Mouse (Mus musculus): ENCODE results near the gene Slc39a1.

The Slc39a1 gene

GRCm38 (mm10) chr3:90247960-90248745, at the start of gene Slc39a1:
Gene Slc39a1 (plus strand): TSS chr3:90248172.
- ChIA-PET CTCF (interaction anchor here in 3 of 4 experiments (0.6 to 1.6 kb wide), 20 partner anchors 16 to 965 kb away, joined by 3 to 8 read pairs (median 4); partner anchors contain the start of genes Dennd4b (in 2 of the 3), Jtb (in 1 of the 3), Rab13 (in 1 of the 3) and Rps27 (in 1 of the 3)), POLR2A (interaction anchor here (0.5 to 7.5 kb wide), 117 partner anchors 8 to 1977 kb away, joined by 3 to 108 read pairs (median 4); partner anchors contain the start of genes Dennd4b (in 3 of the 4), Gatad2b (in 3 of the 4), Jtb (in 3 of the 4) and Rab13 (in 3 of the 4))

GRCm38 (mm10) chr3:90202884-90203283, 45.1 kb upstream of the Slc39a1 start:
- CTCF ChIA-PET = interaction anchor here in 2 of 4 experiments (0.6 to 0.9 kb wide), 2 partner anchors 26 to 67 kb away, joined by 3 read pairs; no protein-coding TSS in a partner anchor
- POLR2A ChIA-PET = interaction anchor here in 2 of 4 experiments (0.6 to 8.6 kb wide), 7 partner anchors 9 to 123 kb away, joined by 3 to 86 read pairs (median 7); partner anchors contain the start of genes Rab13 (in 2 of the 2) and Rps27 (in 2 of the 2)

- POLR2A ChIA-PET = interaction anchor here in 3 of 4 experiments (0.5 to 8.6 kb wide), 12 partner anchors 8 to 275 kb away, joined by 3 to 86 read pairs (median 4); partner anchors contain the start of genes Rab13 (in 2 of the 3) and Rps27 (in 2 of the 3)
- CTCF ChIA-PET = interaction anchor here in 2 of 4 experiments (0.6 to 0.9 kb wide), 2 partner anchors 27 to 67 kb away, joined by 3 read pairs; no protein-coding TSS in a partner anchor
Observed at GRCm38 (mm10) chr3:90203619-90204018, 44.4 kb upstream of the Slc39a1 start.

GRCm38 (mm10) chr3:90204582-90204981, 43.4 kb upstream of the Slc39a1 start:
- CTCF ChIA-PET = interaction anchor here (0.6 to 3.1 kb wide), 9 partner anchors 9 to 157 kb away, joined by 3 to 11 read pairs (median 4); partner anchors contain the start of genes Rab13 (in 1 of the 4) and Rps27 (in 1 of the 4)

DNA sequence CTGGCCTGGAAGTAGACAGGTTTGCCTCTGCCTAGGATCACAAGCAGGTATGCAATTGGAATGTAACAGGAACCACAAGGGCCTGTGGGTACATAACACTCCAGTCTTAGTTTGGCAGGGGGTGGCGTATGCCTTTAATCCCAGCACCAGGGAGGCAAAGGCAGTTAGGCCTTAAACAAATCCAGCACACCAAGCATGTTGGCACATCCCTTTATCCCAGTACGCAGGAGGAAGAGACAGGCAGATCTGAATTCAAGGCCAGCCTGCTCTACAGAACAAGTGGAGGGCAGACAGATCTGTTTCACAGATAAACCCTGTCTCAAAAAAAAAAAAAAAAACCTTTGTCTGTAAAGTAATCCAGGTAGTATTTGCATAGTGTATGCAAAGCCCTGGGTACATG, 39.3 kb upstream of the Slc39a1 start:
- ChIA-PET POLR2A (interaction anchor here in 3 of 4 experiments (0.6 to 13.1 kb wide), 13 partner anchors 8 to 121 kb away, joined by 3 to 150 read pairs (median 7); partner anchors contain the start of gene Jtb (in 1 of the 3)), CTCF (no interaction called here)

More at GRCm38 (mm10) chr3:90204582-90204981, 43.4 kb upstream of the Slc39a1 start:
- POLR2A ChIA-PET = interaction anchor here in 3 of 4 experiments (0.9 to 8.6 kb wide), 7 partner anchors 7 to 236 kb away, joined by 3 to 86 read pairs (median 4); partner anchors contain the start of genes Rab13 (in 2 of the 3) and Rps27 (in 2 of the 3)

- CTCF ChIA-PET = interaction anchor here in 1 of 4 experiments (0.6 kb wide), 1 partner anchor 103 kb away, joined by 3 read pairs; no protein-coding TSS in a partner anchor
- POLR2A ChIA-PET = interaction anchor here (0.7 to 13.1 kb wide), 31 partner anchors 10 to 444 kb away, joined by 3 to 150 read pairs (median 5); partner anchors contain the start of genes Jtb (in 3 of the 4), Creb3l4 (in 2 of the 4), Dennd4b (in 2 of the 4) and Gatad2b (in 1 of the 4)
Observed at GRCm38 (mm10) chr3:90209908-90210566, 37.9 kb upstream of the Slc39a1 start.

DNA sequence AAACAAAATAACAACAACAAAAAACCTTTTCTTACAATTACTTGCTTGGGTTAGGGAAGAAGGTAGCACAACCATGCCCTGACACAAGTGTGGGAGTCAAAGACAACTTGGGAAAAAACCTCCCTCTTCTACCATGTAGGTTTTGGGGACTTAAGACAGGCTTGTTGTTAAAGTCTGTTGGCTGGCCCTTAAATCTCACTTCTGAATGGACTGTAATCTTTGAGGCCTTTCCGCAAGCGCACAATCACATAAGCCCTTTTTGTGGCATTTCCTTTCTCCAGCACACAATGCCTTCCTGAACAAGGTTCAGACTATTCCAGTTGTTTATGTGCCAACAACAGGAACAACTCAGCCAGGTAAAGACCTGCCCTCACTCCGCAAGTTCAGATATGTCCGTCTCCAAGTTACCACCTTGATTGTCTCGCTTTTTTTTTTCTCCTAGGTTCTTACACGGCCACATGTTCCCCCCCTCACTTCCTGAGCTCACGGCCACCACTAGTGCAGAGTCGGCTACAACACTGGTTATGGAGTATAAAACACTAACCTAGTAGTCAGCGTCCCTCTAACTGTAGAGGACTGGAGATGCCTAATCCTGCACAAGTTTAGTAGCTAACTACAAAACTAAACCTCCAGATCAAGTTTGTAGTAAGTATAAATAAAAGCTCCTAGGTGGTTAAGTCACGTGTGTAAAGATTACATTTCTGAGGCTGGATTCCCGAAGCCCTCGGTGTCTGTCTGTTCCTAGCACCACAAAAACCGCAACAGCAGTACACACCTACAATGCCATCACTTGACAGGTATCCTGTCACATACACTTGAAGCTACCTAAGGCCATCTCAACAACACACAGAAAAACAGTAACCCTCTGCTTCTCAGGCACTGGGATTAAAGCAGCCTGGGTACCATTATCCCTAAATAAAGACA, 36.2 kb upstream of the Slc39a1 start:
- ChIA-PET POLR2A (interaction anchor here (0.5 to 13.1 kb wide), 66 partner anchors 9 to 637 kb away, joined by 3 to 150 read pairs (median 4); partner anchors contain the start of genes Jtb (in 3 of the 4), Dennd4b (in 2 of the 4), Slc39a1 (in 2 of the 4) and Creb3l4 (in 1 of the 4)), CTCF (interaction anchor here in 1 of 4 experiments (1.6 kb wide), 1 partner anchor 9 kb away, joined by 4 read pairs; no protein-coding TSS in a partner anchor)

GRCm38 (mm10) chr3:90212723-90213122, 35.2 kb upstream of the Slc39a1 start:
- POLR2A ChIA-PET = interaction anchor here in 3 of 4 experiments (0.6 to 13.1 kb wide), 73 partner anchors 8 to 638 kb away, joined by 3 to 150 read pairs (median 5); partner anchors contain the start of genes Gatad2b (in 3 of the 3), Jtb (in 3 of the 3), Slc39a1 (in 3 of the 3) and Creb3l4 (in 2 of the 3)
- CTCF ChIA-PET = interaction anchor here in 1 of 4 experiments (1.1 kb wide), 1 partner anchor 35 kb away, joined by 3 read pairs; the partner anchor contains the start of gene Slc39a1

DNA sequence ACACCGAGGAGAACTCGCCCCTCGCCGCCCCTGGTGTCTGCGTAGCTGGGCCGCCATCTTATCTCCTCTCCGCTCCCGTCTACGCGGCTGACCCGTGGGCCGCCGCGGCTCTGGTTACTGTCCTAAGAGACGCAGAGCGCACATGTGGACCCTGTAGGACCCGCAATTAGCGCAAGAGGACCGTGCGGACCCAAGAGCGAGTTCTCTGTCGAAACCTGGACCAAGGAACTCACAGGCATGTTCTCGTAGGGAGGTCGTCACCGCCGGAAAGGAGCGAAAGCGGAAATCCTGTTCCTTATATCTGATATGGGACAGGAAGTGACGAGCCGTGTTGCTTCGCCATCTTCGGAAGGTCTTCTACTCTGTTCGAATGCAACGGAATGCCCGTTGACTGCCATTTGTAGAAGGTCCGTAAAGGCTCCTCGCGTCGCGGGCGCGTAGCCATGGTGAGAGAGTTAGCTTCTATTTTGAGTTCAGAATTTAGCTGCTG, 34.5 kb upstream of the Slc39a1 start, which contains the start of the genes Rps27 and Rab13:
Gene Rps27 (minus strand): TSS at position 275 of the 490 bp plus-strand sequence.
Gene Rab13 (plus strand): TSS at position 319 of the 490 bp plus-strand sequence.
- ChIA-PET CTCF (interaction anchor here in 2 of 4 experiments (0.7 to 1.1 kb wide), 2 partner anchors 9 to 35 kb away, joined by 3 to 4 read pairs; partner anchors contain the start of gene Slc39a1 (in 1 of the 2)), POLR2A (interaction anchor here (0.6 to 13.1 kb wide), 116 partner anchors 8 to 431 kb away, joined by 3 to 150 read pairs (median 4); partner anchors contain the start of genes Dennd4b (in 3 of the 4), Gatad2b (in 3 of the 4), Hax1 (in 3 of the 4) and Jtb (in 3 of the 4))

DNA sequence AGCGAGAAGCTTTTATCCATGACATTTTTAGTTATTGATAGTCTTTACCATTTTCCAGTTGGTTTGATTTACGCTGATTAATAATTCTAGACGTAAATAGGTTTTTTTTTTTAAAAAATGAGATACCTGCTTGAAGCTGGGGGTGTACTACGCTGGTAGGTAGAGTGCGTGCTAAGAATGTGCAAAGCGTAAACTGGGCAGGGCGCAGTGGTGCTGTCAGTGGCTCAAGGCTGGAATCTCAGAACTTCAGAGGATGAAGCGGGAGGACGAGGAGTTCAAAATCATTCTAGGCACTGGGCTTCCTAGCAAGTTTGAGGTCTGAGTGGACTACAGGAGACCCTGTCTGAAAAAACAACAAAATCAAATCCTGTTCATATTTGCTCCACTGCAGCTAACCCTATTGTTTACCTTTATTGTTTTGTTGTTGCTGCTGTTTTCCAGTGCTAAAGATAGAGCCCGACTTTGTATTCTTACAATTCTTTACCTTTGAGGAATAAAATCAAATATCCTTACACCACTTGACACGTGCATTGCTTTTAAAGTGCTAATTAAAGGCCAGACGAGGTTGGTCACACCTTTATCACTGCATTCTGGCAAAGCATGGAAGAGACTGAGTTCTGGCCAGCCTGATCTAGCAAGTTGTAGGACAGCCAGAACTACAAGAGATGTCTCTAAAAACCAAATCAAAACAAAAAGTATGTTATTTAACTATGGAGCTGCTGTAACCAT, 33.9 kb upstream of the Slc39a1 start:
- CTCF ChIA-PET = interaction anchor here in 3 of 4 experiments (0.5 to 2.2 kb wide), 5 partner anchors 9 to 310 kb away, joined by 3 to 8 read pairs (median 4); partner anchors contain the start of gene Slc39a1 (in 1 of the 3)
- POLR2A ChIA-PET = interaction anchor here (0.6 to 13.1 kb wide), 112 partner anchors 7 to 430 kb away, joined by 3 to 150 read pairs (median 4); partner anchors contain the start of genes Dennd4b (in 3 of the 4), Gatad2b (in 3 of the 4), Hax1 (in 3 of the 4) and Jtb (in 3 of the 4)

- CTCF ChIA-PET = interaction anchor here (0.6 to 2.3 kb wide), 43 partner anchors 8 to 1112 kb away, joined by 3 to 21 read pairs (median 4); partner anchors contain the start of genes Slc39a1 (in 2 of the 4), Jtb (in 1 of the 4), Slc27a3 (in 1 of the 4) and Snapin (in 1 of the 4)
- POLR2A ChIA-PET = interaction anchor here (0.6 to 13.1 kb wide), 38 partner anchors 8 to 834 kb away, joined by 3 to 150 read pairs (median 4); partner anchors contain the start of genes Jtb (in 2 of the 4), Slc39a1 (in 2 of the 4), Creb3l4 (in 1 of the 4) and Dennd4b (in 1 of the 4)
Observed at GRCm38 (mm10) chr3:90215825-90216380, 32.1 kb upstream of the Slc39a1 start.

- POLR2A ChIA-PET = interaction anchor here (0.6 to 3.7 kb wide), 12 partner anchors 8 to 271 kb away, joined by 3 to 39 read pairs (median 4); partner anchors contain the start of genes Jtb (in 3 of the 4), Rab13 (in 1 of the 4), Rps27 (in 1 of the 4) and Slc27a3 (in 1 of the 4)
- CTCF ChIA-PET = interaction anchor here in 2 of 4 experiments (0.7 to 1.7 kb wide), 9 partner anchors 9 to 247 kb away, joined by 3 to 6 read pairs (median 4); partner anchors contain the start of genes Jtb (in 1 of the 2) and Slc39a1 (in 1 of the 2)
Observed at GRCm38 (mm10) chr3:90220088-90220487, 27.9 kb upstream of the Slc39a1 start.

GRCm38 (mm10) chr3:90220531-90220951, 27.4 kb upstream of the Slc39a1 start:
- ChIA-PET CTCF (interaction anchor here in 2 of 4 experiments (0.6 to 1.7 kb wide), 9 partner anchors 9 to 246 kb away, joined by 3 to 6 read pairs (median 4); partner anchors contain the start of genes Jtb (in 1 of the 2) and Slc39a1 (in 1 of the 2)), POLR2A (interaction anchor here (0.6 to 3.7 kb wide), 12 partner anchors 9 to 270 kb away, joined by 3 to 39 read pairs (median 4); partner anchors contain the start of genes Jtb (in 3 of the 4), Dennd4b (in 1 of the 4), Rab13 (in 1 of the 4) and Rps27 (in 1 of the 4))

- ChIA-PET CTCF (interaction anchor here in 3 of 4 experiments (0.6 to 1.7 kb wide), 7 partner anchors 10 to 153 kb away, joined by 3 to 6 read pairs (median 4); partner anchors contain the start of gene Jtb (in 1 of the 3)), POLR2A (interaction anchor here in 3 of 4 experiments (0.6 to 3.7 kb wide), 16 partner anchors 8 to 254 kb away, joined by 3 to 39 read pairs (median 4); partner anchors contain the start of genes Rab13 (in 2 of the 3), Rps27 (in 2 of the 3), Dennd4b (in 1 of the 3) and Gatad2b (in 1 of the 3))
Observed at GRCm38 (mm10) chr3:90221123-90221522, 26.8 kb upstream of the Slc39a1 start.
